Mouse (Mus musculus) cortical plate, adult 2 months (tissue): ENCODE measurements around the gene Oprm1. TPM values are rescaled to one million over a fixed set of nuclear protein-coding genes. Genes with fewer than 3 reads are reported as not detected.
A peak's percentile ranks its signal among the peaks of the same experiment; 100 is the strongest.

Experiments used
- H3K27ac ChIP-seq: fragments of 200-500 bp; 2 replicates; pipeline ENCODE4 v1.5.1; 2012; ENCODE audit warnings: low read length, control low read depth, inconsistent platforms; ENCODE audit not compliant: insufficient read depth
- H3K4me1 ChIP-seq: fragments of 200-500 bp; 2 replicates; pipeline ENCODE4 v1.6.1; 2011; ENCODE audit warnings: low read length; ENCODE audit not compliant: control insufficient read depth, insufficient read depth
- H3K4me3 ChIP-seq: fragments of 200-500 bp; 2 replicates; pipeline ENCODE4 v1.5.1; 2011; ENCODE audit warnings: mild to moderate bottlenecking, low read length, control low read depth; ENCODE audit not compliant: insufficient read depth
- CTCF ChIP-seq: fragments of 200-500 bp; IDR thresholded peaks from 2 replicates; pipeline ENCODE4 v1.5.1; 2011; ENCODE audit warnings: mild to moderate bottlenecking, control low read depth, low read length; ENCODE audit not compliant: insufficient read depth; ENCODE audit errors: extremely low read depth
- POLR2A ChIP-seq: fragments of 200-500 bp; IDR thresholded peaks from 2 replicates; pipeline ENCODE4 v1.6.1; 2011; ENCODE audit warnings: mild to moderate bottlenecking, low read length, control low read depth; ENCODE audit not compliant: insufficient read depth; ENCODE audit errors: extremely low read depth
- polyA plus RNA-seq: library from polyadenylated mRNA; depleted of rRNA; stranded (reverse); fragments of >200 nt; gene quantifications from 2 replicates; pipeline ENCODE4 v1.2.3, GENCODE M21; 2012

The Oprm1 gene
- polyA plus RNA-seq, 1 experiment: 0.94 TPM

- no peak for TF ChIP-seq POLR2A
- TF ChIP-seq CTCF: no peak
Observed at GRCm38 (mm10) chr10:6958791-6959190, 200.5 kb downstream of the Oprm1 start.

GRCm38 (mm10) chr10:6967588-6968242, 209.4 kb downstream of the Oprm1 start:
- no peak for TF ChIP-seq POLR2A
- no peak for TF ChIP-seq CTCF
- H3K27ac ChIP-seq: no peak overlapping the region
- no peaks in the 10 kb centered on the region for H3K4me1 ChIP-seq
- H3K4me3 ChIP-seq: no peak overlapping the region

More at GRCm38 (mm10) chr10:6958791-6959190, 200.5 kb downstream of the Oprm1 start:
- no peak overlapping the region for H3K27ac ChIP-seq
- H3K4me1 ChIP-seq: no peaks in the 10 kb centered on the region; the same call in 1 of the 2 replicates
- H3K4me3 ChIP-seq: no peak overlapping the region

- no peaks in the 10 kb centered on the region for H3K4me1 ChIP-seq
- no peak overlapping the region for H3K4me3 ChIP-seq
- no peak overlapping the region for H3K27ac ChIP-seq
Observed at GRCm38 (mm10) chr10:6968334-6968733, 210.0 kb downstream of the Oprm1 start.

DNA sequence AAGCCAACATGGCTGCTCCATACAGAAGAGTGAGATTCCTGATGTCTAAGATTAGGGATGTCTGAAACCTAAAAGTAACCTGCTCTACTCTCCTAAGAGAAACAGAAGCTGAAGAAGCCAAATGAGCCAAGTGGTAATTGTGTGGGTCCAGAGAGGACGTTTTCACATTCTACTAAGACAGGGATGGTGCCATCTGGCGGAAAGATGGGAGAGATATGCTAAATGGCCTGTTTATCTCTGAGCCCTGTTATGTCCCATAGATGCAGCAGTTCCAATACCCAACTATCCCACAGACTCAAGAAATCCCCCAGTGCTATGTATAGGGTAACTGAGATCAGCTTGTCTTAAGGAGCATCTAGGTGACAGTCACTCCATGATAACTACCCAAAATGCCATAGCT, 219.5 kb downstream of the Oprm1 start:
- Histone ChIP-seq H3K4me1 (0 out of 2 replicates have a peak, but pooled peaks cover 1% of the 10 kb centered on the region), H3K27ac (no peak overlapping the region), H3K4me3 (peak overlapping the region; percentile 18; the same call in 1 of the 2 replicates)
- TF ChIP-seq CTCF: 0 out of 2 replicates have a peak, but pooled peaks have one; percentile 27
- TF ChIP-seq POLR2A: no peak

More at GRCm38 (mm10) chr10:6968334-6968733, 210.0 kb downstream of the Oprm1 start:
- no peak for TF ChIP-seq POLR2A
- no peak for TF ChIP-seq CTCF

DNA sequence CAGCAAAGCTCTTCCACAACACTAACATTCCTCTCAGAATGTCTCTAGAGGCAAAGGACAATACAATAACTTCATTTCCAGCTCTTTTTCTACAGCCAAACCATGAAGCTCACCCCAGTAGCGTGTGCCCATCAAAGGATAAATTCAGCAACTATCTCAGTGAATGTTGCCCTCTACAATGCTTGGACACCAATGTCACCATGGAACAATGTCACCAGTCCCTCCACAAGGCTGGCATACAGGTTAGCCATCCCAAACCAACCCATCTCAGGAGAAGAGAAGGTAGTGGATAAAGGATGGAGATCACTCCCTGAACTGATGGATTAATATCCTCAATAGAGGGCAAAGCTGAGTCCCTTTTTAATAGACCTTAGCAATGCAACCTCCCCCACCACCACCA, 220.4 kb downstream of the Oprm1 start:
- H3K4me3 ChIP-seq: peak overlapping the region; percentile 79
- TF ChIP-seq POLR2A (no peak), CTCF (no peak)

GRCm38 (mm10) chr10:6979216-6979615, 220.9 kb downstream of the Oprm1 start:
- Histone ChIP-seq H3K27ac (peak overlapping the region; percentile 42), H3K4me3 (peak overlapping the region; percentile 79), H3K4me1 (0 out of 2 replicates have a peak, but pooled peaks cover 1% of the 10 kb centered on the region)
- no peak for TF ChIP-seq CTCF
- TF ChIP-seq POLR2A: no peak

More for the DNA sequence above, 220.4 kb downstream of the Oprm1 start:
- Histone ChIP-seq H3K27ac (peak overlapping the region; percentile 42), H3K4me1 (0 out of 2 replicates have a peak, but pooled peaks cover 1% of the 10 kb centered on the region)

DNA sequence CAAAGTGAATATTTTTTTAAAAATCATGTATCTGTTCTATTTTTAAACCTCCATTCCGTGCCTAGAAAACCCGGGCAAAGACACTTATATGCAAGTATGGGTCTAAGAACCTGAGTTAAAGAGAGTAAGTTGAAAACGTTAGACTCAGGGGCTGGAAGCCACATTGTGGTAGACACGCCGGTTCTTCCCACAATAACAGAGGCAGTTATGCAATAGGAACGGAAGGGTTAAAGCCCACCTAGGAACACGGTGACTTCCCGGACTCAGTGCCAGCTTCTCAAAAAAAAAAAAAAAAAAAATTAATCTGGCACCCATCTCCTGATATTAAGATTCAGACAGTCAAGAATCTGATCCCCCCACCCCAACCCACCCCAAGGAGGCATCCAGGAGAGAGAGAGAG, 221.5 kb downstream of the Oprm1 start:
- Histone ChIP-seq H3K4me1 (no peaks in the 10 kb centered on the region), H3K4me3 (peak overlapping the region; percentile 79)
- TF ChIP-seq CTCF: no peak
- no peak for TF ChIP-seq POLR2A

GRCm38 (mm10) chr10:6980236-6980635, 221.9 kb downstream of the Oprm1 start:
- Histone ChIP-seq H3K4me3 (peak overlapping the region; percentile 79), H3K4me1 (no peaks in the 10 kb centered on the region), H3K27ac (no peak overlapping the region)
- TF ChIP-seq CTCF: no peak
- 0 out of 2 replicates have a peak, but pooled peaks have one; percentile 8 for TF ChIP-seq POLR2A

More for the DNA sequence above, 221.5 kb downstream of the Oprm1 start:
- H3K27ac ChIP-seq: peak overlapping the region; percentile 42

DNA sequence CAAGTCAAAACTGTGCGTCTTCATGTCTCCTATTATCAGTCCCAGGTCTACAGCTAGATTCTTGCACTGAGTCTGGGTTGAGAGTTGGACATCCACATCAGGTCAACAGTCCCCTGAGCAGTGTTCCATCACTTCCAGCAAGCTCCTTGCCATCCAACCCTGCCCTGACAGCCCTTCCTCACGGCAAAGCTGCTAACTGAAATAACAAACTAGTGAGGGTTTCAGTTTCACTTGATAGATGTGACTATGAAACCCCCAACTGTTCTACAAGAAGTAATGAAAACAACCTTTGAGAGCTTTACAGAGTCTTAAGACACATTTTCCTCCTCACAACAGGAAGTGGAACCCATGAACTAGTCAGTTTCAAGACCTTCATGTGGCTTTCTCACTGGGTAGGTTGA, 224.4 kb downstream of the Oprm1 start:
- Histone ChIP-seq H3K27ac (no peak overlapping the region), H3K4me1 (no peaks in the 10 kb centered on the region), H3K4me3 (no peak overlapping the region)
- no peak for TF ChIP-seq CTCF
- no peak for TF ChIP-seq POLR2A

- Histone ChIP-seq H3K4me1 (no peaks in the 10 kb centered on the region), H3K4me3 (no peak overlapping the region), H3K27ac (no peak overlapping the region)
- TF ChIP-seq POLR2A (no peak), CTCF (no peak)
Observed at GRCm38 (mm10) chr10:6983431-6983830, 225.1 kb downstream of the Oprm1 start.

DNA sequence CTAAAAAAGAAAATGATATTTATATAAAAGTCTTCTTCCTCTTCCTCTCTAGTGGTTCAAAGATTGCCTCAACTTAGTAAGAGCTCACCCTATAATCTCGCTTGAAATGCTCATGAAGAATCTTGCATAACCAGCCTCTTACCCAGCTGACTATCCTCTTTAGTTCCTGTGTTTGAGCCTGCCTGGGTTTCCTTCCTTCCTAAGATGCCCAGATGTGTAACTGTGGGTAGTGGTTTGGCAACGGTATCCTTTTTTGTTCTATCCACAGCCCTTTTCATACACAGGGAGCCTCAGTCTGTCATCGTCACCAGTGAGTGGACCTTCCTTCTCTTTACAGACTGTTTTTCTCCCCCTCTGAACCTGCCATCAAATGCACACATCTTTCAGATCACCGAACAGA, 227.9 kb downstream of the Oprm1 start:
- Histone ChIP-seq H3K4me1 (no peaks in the 10 kb centered on the region), H3K4me3 (no peak overlapping the region), H3K27ac (no peak overlapping the region)
- no peak for TF ChIP-seq POLR2A
- no peak for TF ChIP-seq CTCF
